Mouse (Mus musculus) stomach, postnatal 0 days (tissue): ENCODE measurements around the gene Hltf.

Source experiments
- CTCF ChIP-seq: IDR thresholded peaks from 2 replicates; pipeline ENCODE4 v1.5.1; 2016; ENCODE audit warnings: antibody characterized with exemption, low read depth, mild to moderate bottlenecking, moderate library complexity
- EP300 ChIP-seq: optimal IDR thresholded peaks from 2 replicates; pipeline ENCODE3; 2016; ENCODE audit warnings: antibody characterized with exemption

DNA sequence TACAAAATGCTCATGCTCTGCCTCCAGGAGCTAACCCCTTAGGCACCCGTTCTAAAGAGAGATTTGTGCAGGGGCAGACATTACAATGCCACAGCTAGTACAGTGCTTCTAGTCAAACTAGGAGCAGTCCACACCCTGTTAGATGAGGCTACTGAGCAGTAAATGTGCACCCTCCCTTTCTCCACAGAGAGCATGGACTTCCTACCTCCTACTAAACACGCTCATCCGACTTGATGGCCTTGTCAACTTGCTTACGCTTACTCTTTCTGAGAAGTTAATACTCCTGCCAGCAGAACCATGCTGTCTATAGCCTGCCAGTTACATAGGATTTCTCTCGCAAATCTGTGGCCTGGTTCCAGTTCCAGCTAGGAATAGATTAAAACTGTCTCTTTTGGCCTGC lies 68.0 kb downstream of the Hltf start:
- TF ChIP-seq CTCF (no peak), EP300 (no peak)
